Mouse (Mus musculus) midbrain, embryonic 16.5 days (tissue): ENCODE measurements around the gene Mrps35. TPM values are rescaled to one million over a fixed set of nuclear protein-coding genes. Genes with fewer than 3 reads are reported as not detected.

ENCODE experiments used
- ATAC-seq: fragments of 200-750 bp; cut with Nextera tagmentation; 2 replicates; pipeline ENCODE4 v1.8.0; 2017; ENCODE audit warnings: moderate TSS enrichment
- H3K27ac ChIP-seq: fragments of 300-500 bp; sonication (generic); 2 replicates; pipeline ENCODE4 v1.5.1; 2014; ENCODE audit warnings: mild to moderate bottlenecking, low read length, mixed read lengths
- H3K27me3 ChIP-seq: fragments of 300-500 bp; sonication (generic); 2 replicates; pipeline ENCODE4 v1.6.1; 2014; ENCODE audit warnings: low read depth, low read length, mixed read lengths; ENCODE audit not compliant: control insufficient read depth, insufficient read depth
- H3K36me3 ChIP-seq: fragments of 300-500 bp; sonication (generic); 2 replicates; pipeline ENCODE4 v1.6.1; 2014; ENCODE audit warnings: mild to moderate bottlenecking, low read length, moderate library complexity, mixed read lengths; ENCODE audit not compliant: control insufficient read depth, insufficient read depth
- H3K4me1 ChIP-seq: fragments of 300-500 bp; sonication (generic); 2 replicates; pipeline ENCODE4 v1.6.1; 2014; ENCODE audit warnings: mild to moderate bottlenecking, low read length, mixed read lengths; ENCODE audit not compliant: control insufficient read depth, insufficient read depth
- H3K4me2 ChIP-seq: fragments of 300-500 bp; sonication (generic); 2 replicates; pipeline ENCODE4 v1.6.1; 2014; ENCODE audit warnings: mild to moderate bottlenecking, low read length, mixed read lengths
- H3K4me3 ChIP-seq: fragments of 300-500 bp; sonication (generic); 2 replicates; pipeline ENCODE4 v1.5.1; 2014; ENCODE audit warnings: low read depth, mild to moderate bottlenecking, low read length, moderate library complexity, mixed read lengths
- H3K9ac ChIP-seq: fragments of 300-500 bp; sonication (generic); 2 replicates; pipeline ENCODE4 v1.6.1; 2014; ENCODE audit warnings: low read depth, low read length, mixed read lengths
- H3K9me3 ChIP-seq: fragments of 300-500 bp; sonication (generic); replicated peaks from 2 replicates; pipeline ENCODE4 v1.6.1; 2014; ENCODE audit warnings: mild to moderate bottlenecking, low read length, mixed read lengths; ENCODE audit not compliant: control insufficient read depth, poor library complexity, severe bottlenecking
- WGBS: fragments of 180-500 bp; shearing (Covaris S2); extraction: QIAGEN DNeasy Blood & Tissue Kit; methylation state at CpG from one replicate; pipeline ENCODE4 v1.1.7; 2014; 5-methylcytosine and 5-hydroxymethylcytosine counted together
- polyA plus RNA-seq: library from polyadenylated mRNA; unstranded; fragments of >200 nt; fragmentation: Nextera tagmentation; extraction: Ambion mirVana; gene quantifications from 2 replicates; pipeline ENCODE4 v1.2.1, GENCODE M21; 2015

The Mrps35 gene
- polyA plus RNA-seq, result 66.1 and 67.6 TPM in 2 replicates

- Histone ChIP-seq H3K27ac (peak within 1 kb of the TSS; percentile 92), H3K4me3 (peak within 1 kb of the TSS; percentile 57), H3K4me1 (peaks cover 18% of the 10 kb centered on the region), H3K36me3 (peaks cover 3% of the 10 kb centered on the region; the same call in 1 of the 2 replicates), H3K9ac (peak within 1 kb of the TSS; percentile 70), H3K27me3 (peaks cover 6% of the 10 kb centered on the region; the same call in 1 of the 2 replicates), H3K9me3 (no peaks in the 10 kb centered on the region), H3K4me2 (peak within 1 kb of the TSS; percentile 66)
- WGBS, result 3% methylated on average over 65 of the region's 66 CpGs
- ATAC-seq, result peak; percentile 100
Observed at GRCm38 (mm10) chr6:147042291-147043290, at the start of gene Mrps35. TSS of gene Mrps35 (plus strand) at chr6:147042764.

GRCm38 (mm10) chr6:146994236-146994635, 48.3 kb upstream of the Mrps35 start:
- H3K36me3 ChIP-seq, result no peaks in the 10 kb centered on the region
- H3K9me3 ChIP-seq, result no peaks in the 10 kb centered on the region
- H3K27me3 ChIP-seq, result no peaks in the 10 kb centered on the region
- no peak overlapping the region for H3K4me2 ChIP-seq
- WGBS, result 51% methylated on average over 5 of the region's 5 CpGs
- H3K27ac ChIP-seq, result no peak overlapping the region
- H3K9ac ChIP-seq, result no peak overlapping the region
- ATAC-seq, result no peak
- H3K4me3 ChIP-seq, result no peak overlapping the region
- H3K4me1 ChIP-seq, result no peaks in the 10 kb centered on the region

- Histone ChIP-seq H3K27me3 (no peaks in the 10 kb centered on the region), H3K4me2 (no peak overlapping the region), H3K4me3 (no peak overlapping the region), H3K9ac (no peak overlapping the region), H3K9me3 (no peaks in the 10 kb centered on the region), H3K4me1 (no peaks in the 10 kb centered on the region), H3K36me3 (no peaks in the 10 kb centered on the region), H3K27ac (no peak overlapping the region)
- WGBS, result 72% methylated on average over 2 of the region's 2 CpGs
- ATAC-seq, result no peak
Observed at GRCm38 (mm10) chr6:146995391-146995790, 47.2 kb upstream of the Mrps35 start.

- H3K4me2 ChIP-seq, result no peak overlapping the region
- no peaks in the 10 kb centered on the region for H3K27me3 ChIP-seq
- no peak overlapping the region for H3K4me3 ChIP-seq
- 82% methylated on average over 6 of the region's 6 CpGs for WGBS
- H3K9me3 ChIP-seq, result no peaks in the 10 kb centered on the region
- no peak overlapping the region for H3K27ac ChIP-seq
- no peak overlapping the region for H3K9ac ChIP-seq
- H3K4me1 ChIP-seq, result no peaks in the 10 kb centered on the region
- H3K36me3 ChIP-seq, result no peaks in the 10 kb centered on the region
- ATAC-seq, result no peak
Observed at GRCm38 (mm10) chr6:146995878-146996277, 46.7 kb upstream of the Mrps35 start.

GRCm38 (mm10) chr6:146997006-146997405, 45.6 kb upstream of the Mrps35 start:
- no peak for ATAC-seq
- Histone ChIP-seq H3K9ac (no peak overlapping the region), H3K9me3 (no peaks in the 10 kb centered on the region), H3K27me3 (no peaks in the 10 kb centered on the region), H3K4me2 (no peak overlapping the region), H3K27ac (no peak overlapping the region), H3K4me3 (no peak overlapping the region), H3K4me1 (no peaks in the 10 kb centered on the region), H3K36me3 (no peaks in the 10 kb centered on the region)
- WGBS, result 92% methylated on average over 6 of the region's 6 CpGs

- Histone ChIP-seq H3K9ac (no peak overlapping the region), H3K4me3 (no peak overlapping the region), H3K4me2 (no peak overlapping the region), H3K4me1 (no peaks in the 10 kb centered on the region), H3K27me3 (no peaks in the 10 kb centered on the region), H3K27ac (no peak overlapping the region), H3K9me3 (no peaks in the 10 kb centered on the region), H3K36me3 (no peaks in the 10 kb centered on the region)
- no peak for ATAC-seq
- 91% methylated on average over 4 of the region's 4 CpGs for WGBS
Observed at GRCm38 (mm10) chr6:146998710-146999109, 43.9 kb upstream of the Mrps35 start.

GRCm38 (mm10) chr6:146999302-146999701, 43.3 kb upstream of the Mrps35 start:
- Histone ChIP-seq H3K4me3 (no peak overlapping the region), H3K36me3 (no peaks in the 10 kb centered on the region), H3K27me3 (no peaks in the 10 kb centered on the region), H3K9ac (no peak overlapping the region), H3K4me1 (no peaks in the 10 kb centered on the region), H3K4me2 (no peak overlapping the region), H3K27ac (no peak overlapping the region), H3K9me3 (no peaks in the 10 kb centered on the region)
- ATAC-seq, result no peak
- WGBS, result 88% methylated on average over 9 of the region's 9 CpGs

- Histone ChIP-seq H3K9me3 (no peaks in the 10 kb centered on the region), H3K4me3 (no peak overlapping the region), H3K27me3 (no peaks in the 10 kb centered on the region), H3K36me3 (no peaks in the 10 kb centered on the region), H3K27ac (no peak overlapping the region), H3K4me2 (no peak overlapping the region), H3K4me1 (no peaks in the 10 kb centered on the region), H3K9ac (no peak overlapping the region)
- WGBS, result 84% methylated on average over 2 of the region's 2 CpGs
- no peak for ATAC-seq
Observed at GRCm38 (mm10) chr6:146999755-147000154, 42.8 kb upstream of the Mrps35 start.

- no peak overlapping the region for H3K4me3 ChIP-seq
- no peak overlapping the region for H3K9ac ChIP-seq
- WGBS, result 59% methylated on average over 3 of the region's 3 CpGs
- ATAC-seq, result no peak
- H3K27ac ChIP-seq, result no peak overlapping the region
- no peaks in the 10 kb centered on the region for H3K36me3 ChIP-seq
- H3K27me3 ChIP-seq, result no peaks in the 10 kb centered on the region
- H3K4me2 ChIP-seq, result no peak overlapping the region
- no peaks in the 10 kb centered on the region for H3K4me1 ChIP-seq
- H3K9me3 ChIP-seq, result no peaks in the 10 kb centered on the region
Observed at GRCm38 (mm10) chr6:147008148-147008547, 34.4 kb upstream of the Mrps35 start.
